7 mouse cellular contexts compared by ENCODE assay signal in genomic region chr8:61386645-61387044, GRCm38 (mm10).
DNase-seq lines count a peak whose midpoint lies in the region; ATAC-seq lines count a peak whose summit lies in the region.

No protein-coding gene starts in this region.

- H3K9me3 ChIP-seq in embryonic facial prominence, embryonic 12.5 days, result no peaks in the 10 kb centered on the region
- no peaks in the 10 kb centered on the region for H3K9me3 ChIP-seq in hindbrain, embryonic 15.5 days

- H3K27ac ChIP-seq in embryonic facial prominence, embryonic 12.5 days, result peak overlapping the region; percentile 58
- peak overlapping the region; percentile 75 for H3K27ac ChIP-seq in hindbrain, embryonic 15.5 days (replicated peaks)

- DNase-seq in right cerebral cortex, adult 18-20 months, result peak; percentile 23
- DNase-seq in right cerebral cortex, postnatal 25 days, result no peak
- DNase-seq in lung, postnatal 14 days, result peak; percentile 45
- DNase-seq in testis, postnatal 10 days (ENCODE audit: low spot score), result peak; percentile 61
- no peak for DNase-seq in urinary bladder, postnatal 36 days (ENCODE audit: low spot score in 2 of 2)

- 11% methylated on average over 7 of the region's 7 CpGs for WGBS in embryonic facial prominence, embryonic 12.5 days
- 9% methylated on average over 7 of the region's 7 CpGs for WGBS in hindbrain, embryonic 15.5 days

- H3K9ac ChIP-seq in embryonic facial prominence, embryonic 12.5 days, result no peak overlapping the region
- H3K9ac ChIP-seq in hindbrain, embryonic 15.5 days, result no peak overlapping the region

- H3K4me1 ChIP-seq in embryonic facial prominence, embryonic 12.5 days, result peaks cover 25% of the 10 kb centered on the region
- peaks cover 31% of the 10 kb centered on the region for H3K4me1 ChIP-seq in hindbrain, embryonic 15.5 days (replicated peaks)

- H3K36me3 ChIP-seq in embryonic facial prominence, embryonic 12.5 days, result peaks cover 20% of the 10 kb centered on the region
- peaks cover 8% of the 10 kb centered on the region; the same call in 1 of the 2 replicates for H3K36me3 ChIP-seq in hindbrain, embryonic 15.5 days

- ATAC-seq in embryonic facial prominence, embryonic 12.5 days (ENCODE audit: insufficient number of reproducible peaks, insufficient read depth, low FRiP score, low TSS enrichment), result peak; percentile 39; the same call in 1 of the 2 replicates
- ATAC-seq in hindbrain, embryonic 15.5 days (ENCODE audit: low FRiP score, low read depth), result peak; percentile 86

- H3K27me3 ChIP-seq in embryonic facial prominence, embryonic 12.5 days, result no peaks in the 10 kb centered on the region
- H3K27me3 ChIP-seq in hindbrain, embryonic 15.5 days, result no peaks in the 10 kb centered on the region

- no peak overlapping the region for H3K4me2 ChIP-seq in embryonic facial prominence, embryonic 12.5 days (replicated peaks)
- H3K4me2 ChIP-seq in hindbrain, embryonic 15.5 days, result 0 out of 2 replicates have a peak overlapping the region, but pooled peaks have one; percentile 11

- no peak overlapping the region for H3K4me3 ChIP-seq in embryonic facial prominence, embryonic 12.5 days
- no peak overlapping the region for H3K4me3 ChIP-seq in hindbrain, embryonic 15.5 days

Comparison
In these comparisons a context has a peak if more than half of its experiments do, and no peak if none do; other contexts are left out.
1. DNase-seq: peak in right cerebral cortex, adult 18-20 months (single experiment), lung, postnatal 14 days (single experiment) and testis, postnatal 10 days (single experiment); none in right cerebral cortex, postnatal 25 days (single experiment) and urinary bladder, postnatal 36 days (0 of 2).